Mouse (Mus musculus): ENCODE results near the gene Lctl.

Lctl gene

GRCm38 (mm10) chr9:64116876-64117275, at the start of gene Lctl:
Lctl (plus strand) TSS chr9:64117147.
- DNase-seq, result no peak

GRCm38 (mm10) chr9:64067787-64068186, 49.2 kb upstream of the Lctl start:
- DNase-seq, result no peak

- no peak for DNase-seq
Measured at GRCm38 (mm10) chr9:64068571-64068970, 48.4 kb upstream of the Lctl start.

GRCm38 (mm10) chr9:64069131-64069530, 47.8 kb upstream of the Lctl start:
- no peak for DNase-seq

- no peak for DNase-seq
Measured at GRCm38 (mm10) chr9:64070674-64071073, 46.3 kb upstream of the Lctl start.

GRCm38 (mm10) chr9:64074831-64075230, 42.1 kb upstream of the Lctl start:
- DNase-seq, result no peak

- DNase-seq, result no peak
Measured at GRCm38 (mm10) chr9:64076412-64076811, 40.5 kb upstream of the Lctl start.

GRCm38 (mm10) chr9:64078386-64078792, 38.6 kb upstream of the Lctl start:
- no peak for DNase-seq

- DNase-seq, result no peak
Measured at GRCm38 (mm10) chr9:64079922-64080321, 37.0 kb upstream of the Lctl start.

GRCm38 (mm10) chr9:64084231-64084630, 32.7 kb upstream of the Lctl start:
- DNase-seq, result no peak

- DNase-seq, result no peak
Measured at GRCm38 (mm10) chr9:64084661-64085399, 32.1 kb upstream of the Lctl start.

- DNase-seq, result no peak
Measured at GRCm38 (mm10) chr9:64085976-64086375, 31.0 kb upstream of the Lctl start.

GRCm38 (mm10) chr9:64086543-64086942, 30.4 kb upstream of the Lctl start:
- DNase-seq, result no peak

- DNase-seq, result peak; percentile 54
Measured at GRCm38 (mm10) chr9:64087461-64088235, 29.3 kb upstream of the Lctl start.

GRCm38 (mm10) chr9:64088346-64088745, 28.6 kb upstream of the Lctl start:
- DNase-seq, result no peak

GRCm38 (mm10) chr9:64089004-64089403, 27.9 kb upstream of the Lctl start:
- DNase-seq, result no peak

GRCm38 (mm10) chr9:64094083-64094482, 22.9 kb upstream of the Lctl start:
- DNase-seq, result peak; percentile 7

- no peak for DNase-seq
Measured at GRCm38 (mm10) chr9:64098282-64098681, 18.7 kb upstream of the Lctl start.

GRCm38 (mm10) chr9:64100442-64100841, 16.5 kb upstream of the Lctl start:
- DNase-seq, result peak; percentile 32

- no peak for DNase-seq
Measured at GRCm38 (mm10) chr9:64105301-64105700, 11.6 kb upstream of the Lctl start.

GRCm38 (mm10) chr9:64110502-64110901, 6.4 kb upstream of the Lctl start:
- no peak for DNase-seq

- DNase-seq, result no peak
Measured at GRCm38 (mm10) chr9:64114646-64115045, 2.3 kb upstream of the Lctl start.

GRCm38 (mm10) chr9:64115756-64116155, 1.2 kb upstream of the Lctl start:
- no peak for DNase-seq

- no peak for DNase-seq
Measured at GRCm38 (mm10) chr9:64119898-64120297, 3.0 kb downstream of the Lctl start.
